Comparison of ENCODE assay signal across 8 mouse cellular contexts in the genomic region with DNA sequence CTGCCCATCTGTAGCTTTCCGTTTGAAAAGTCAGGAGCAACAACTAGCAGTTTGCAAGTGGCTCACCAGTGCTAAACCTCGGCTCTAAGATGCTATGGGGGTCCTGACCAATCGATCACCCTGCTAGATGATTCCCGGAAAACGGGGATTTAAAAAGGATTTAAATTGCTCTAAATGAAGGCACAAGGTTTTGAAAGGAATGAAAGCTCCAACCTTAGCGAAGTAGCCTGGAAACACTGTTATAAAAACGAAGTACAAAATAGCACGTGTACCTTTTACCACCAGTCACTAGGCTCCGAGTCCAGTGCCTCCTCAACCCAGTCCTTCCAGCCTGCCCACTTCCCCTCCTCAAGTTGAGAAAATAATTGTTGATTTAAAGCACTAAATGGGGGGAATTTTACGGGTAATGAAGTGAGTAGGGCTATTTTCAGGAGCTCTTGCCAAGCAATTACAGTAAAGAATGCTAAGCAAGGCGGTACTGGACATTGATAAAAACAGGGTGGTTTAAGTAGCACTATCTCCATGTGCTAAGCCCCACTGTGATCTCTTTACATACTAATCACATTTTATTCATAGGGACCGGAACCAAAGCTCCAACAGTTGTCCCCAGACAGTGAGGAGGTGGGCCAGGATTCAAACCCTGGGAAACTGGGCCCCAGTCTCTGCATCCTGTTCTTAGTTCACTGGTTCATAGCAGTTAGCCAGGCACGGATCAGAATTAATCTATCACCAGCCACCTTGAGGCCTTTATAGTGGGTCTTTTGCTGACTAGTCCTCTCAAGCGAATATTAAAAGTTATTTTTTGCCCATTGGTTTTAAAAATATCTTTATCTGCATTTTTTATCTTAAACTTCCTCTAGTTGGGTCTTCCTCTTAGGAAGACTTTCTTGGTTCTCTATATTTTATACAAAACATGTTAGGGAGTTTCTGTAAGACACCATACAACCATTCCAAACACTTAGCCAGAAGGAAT. TPM values are rescaled to one million over a fixed set of nuclear protein-coding genes. Genes with fewer than 3 reads are reported as not detected.
A peak's percentile ranks its signal among the peaks of the same experiment; 100 is the strongest.
DNase-seq lines count a peak whose midpoint lies in the region; ATAC-seq lines count a peak whose summit lies in the region.

No protein-coding gene starts in this region.

- no peaks in the 10 kb centered on the region for H3K9me3 ChIP-seq in megakaryocyte, embryonic 14.5 days
- H3K9me3 ChIP-seq in erythroblast, embryonic 14.5 days (ENCODE audit: control insufficient read depth, low read length), result no peaks in the 10 kb centered on the region; the same call in 1 of the 2 replicates
- H3K9me3 ChIP-seq in limb, embryonic 13.5 days, result no peaks in the 10 kb centered on the region
- H3K9me3 ChIP-seq in stomach, embryonic 15.5 days, result no peaks in the 10 kb centered on the region

- peaks cover 73% of the 10 kb centered on the region for H3K4me1 ChIP-seq in megakaryocyte, embryonic 14.5 days
- H3K4me1 ChIP-seq in erythroblast, embryonic 14.5 days (ENCODE audit: control insufficient read depth), result peaks cover 66% of the 10 kb centered on the region
- H3K4me1 ChIP-seq in limb, embryonic 13.5 days, result peaks cover 80% of the 10 kb centered on the region
- H3K4me1 ChIP-seq in stomach, embryonic 15.5 days, result peaks cover 57% of the 10 kb centered on the region

- H3K36me3 ChIP-seq in megakaryocyte, embryonic 14.5 days (replicated peaks; ENCODE audit: low read length), result peaks cover 41% of the 10 kb centered on the region
- H3K36me3 ChIP-seq in erythroblast, embryonic 14.5 days (ENCODE audit: control insufficient read depth), result peaks cover 45% of the 10 kb centered on the region
- peaks cover 32% of the 10 kb centered on the region for H3K36me3 ChIP-seq in limb, embryonic 13.5 days
- 0 out of 2 replicates have a peak, but pooled peaks cover 6% of the 10 kb centered on the region for H3K36me3 ChIP-seq in stomach, embryonic 15.5 days

- peak overlapping the region; percentile 48; the same call in 1 of the 2 replicates for H3K27ac ChIP-seq in limb, embryonic 13.5 days
- peak overlapping the region; percentile 94 for H3K27ac ChIP-seq in stomach, embryonic 15.5 days

- intact Hi-C loops in left cerebral cortex, postnatal 36 days (cut with DNase I), result loop anchor here (5.0 kb wide), 2 partner anchors 210 to 250 kb away; a partner anchor contains a TSS
- intact Hi-C loops in left cerebral cortex, postnatal 14 days (cut with DNase I), result loop anchor here (5.0 kb wide), 1 partner anchor 230 kb away; no protein-coding TSS in a partner anchor

- H3K27me3 ChIP-seq in megakaryocyte, embryonic 14.5 days (replicated peaks), result peaks cover 10% of the 10 kb centered on the region
- H3K27me3 ChIP-seq in erythroblast, embryonic 14.5 days (ENCODE audit: control insufficient read depth), result peaks cover 30% of the 10 kb centered on the region
- H3K27me3 ChIP-seq in limb, embryonic 13.5 days, result peaks cover 5% of the 10 kb centered on the region; the same call in 1 of the 2 replicates
- H3K27me3 ChIP-seq in stomach, embryonic 15.5 days (replicated peaks), result no peaks in the 10 kb centered on the region

- peak overlapping the region; percentile 96 for H3K4me3 ChIP-seq in megakaryocyte, embryonic 14.5 days (replicated peaks)
- peak overlapping the region; percentile 78 for H3K4me3 ChIP-seq in erythroblast, embryonic 14.5 days (replicated peaks)
- H3K4me3 ChIP-seq in limb, embryonic 13.5 days, result peak overlapping the region; percentile 82
- peak overlapping the region; percentile 81 for H3K4me3 ChIP-seq in stomach, embryonic 15.5 days (replicated peaks)

- ATAC-seq in megakaryocyte, adult 5-6 weeks (ENCODE audit: poor library complexity, severe bottlenecking), result no peak
- ATAC-seq in limb, embryonic 13.5 days (ENCODE audit: low FRiP score, low read depth), result no peak
- no peak for ATAC-seq in stomach, embryonic 15.5 days (ENCODE audit: insufficient read depth, low FRiP score, low read depth)

- WGBS in limb, embryonic 13.5 days, result 25% methylated on average over 14 of the region's 14 CpGs
- 36% methylated on average over 14 of the region's 14 CpGs for WGBS in stomach, embryonic 15.5 days

- peak overlapping the region; percentile 51 for H3K9ac ChIP-seq in limb, embryonic 13.5 days
- 0 out of 2 replicates have a peak overlapping the region, but pooled peaks have one; percentile 10 for H3K9ac ChIP-seq in stomach, embryonic 15.5 days

- no peak for DNase-seq in urinary bladder, adult 2 months (ENCODE audit: low spot score)
- no peak for DNase-seq in left cerebral cortex, postnatal 36 days (ENCODE audit: low spot score in 2 of 2)
- DNase-seq in left cerebral cortex, postnatal 14 days (ENCODE audit: low spot score in 2 of 2), result no peak

- peak overlapping the region; percentile 86 for H3K4me2 ChIP-seq in limb, embryonic 13.5 days (replicated peaks)
- peak overlapping the region; percentile 84 for H3K4me2 ChIP-seq in stomach, embryonic 15.5 days

RNA-seq across cellular contexts. Expression of a gene that starts 7.1 kb away (rescaled TPM):
- 27.0 and 240 TPM in 2 replicates for polyA plus RNA-seq in megakaryocyte, embryonic 14.5 days (2012; ENCODE audit: insufficient read depth, low replicate concordance)
- total RNA-seq in megakaryocyte, adult 5-6 weeks (2015), result 27.3 and 27.9 TPM in 2 replicates
- 34.1 and 39.8 TPM in 2 replicates for total RNA-seq in megakaryocyte, adult 5-6 weeks (2017)
- 12.8 and 14.1 TPM in 2 replicates for polyA plus RNA-seq in erythroblast, embryonic 14.5 days (2012)
- polyA plus RNA-seq in limb, embryonic 13.5 days (2015; fragmentation: Nextera tagmentation; extraction: Ambion mirVana), result 775 and 786 TPM in 2 replicates
- 1,038 and 1,102 TPM in 2 replicates for polyA plus RNA-seq in stomach, embryonic 15.5 days (2015; fragmentation: Nextera tagmentation; extraction: Ambion mirVana)
- 5,954 and 6,025 TPM in 2 replicates for polyA plus RNA-seq in urinary bladder, adult 2 months (2012; rRNA removed)
- 100 to 1,000 TPM; 230 to 232 TPM for total RNA-seq in left cerebral cortex, postnatal 36 days (2021)
- total RNA-seq in left cerebral cortex, postnatal 14 days (2021), result 100 to 1,000 TPM; 204 to 207 TPM
